Mouse (Mus musculus) hindbrain, embryonic 16.5 days (tissue): Measurements from ENCODE around the gene Arfgap2. TPM values are rescaled to one million over a fixed set of nuclear protein-coding genes. Genes with fewer than 3 reads are reported as not detected.

ENCODE experiments used
- polyA plus RNA-seq: library from polyadenylated mRNA; unstranded; fragments of >200 nt; fragmentation: Nextera tagmentation; extraction: Ambion mirVana; gene quantifications from 2 replicates; pipeline ENCODE4 v1.2.1, GENCODE M21; 2015

Arfgap2 gene
- polyA plus RNA-seq, 1 experiment from 2014 or later: 61.2 TPM

Other genes starting within 250 kb of the Arfgap2 start
- 1.1 and 2.1 TPM in 2 replicates for gene Rapsn, start 229.4 kb upstream of the Arfgap2 start, polyA plus RNA-seq
- 229 and 270 TPM in 2 replicates for gene Psmc3, start 211.0 kb upstream of the Arfgap2 start, polyA plus RNA-seq
- gene Slc39a13, start 194.6 kb upstream of the Arfgap2 start, polyA plus RNA-seq: 30.1 and 35.8 TPM in 2 replicates
- 3.4 and 4.2 TPM in 2 replicates for gene Spi1, start 182.6 kb upstream of the Arfgap2 start, polyA plus RNA-seq
- gene Mybpc3, start 146.8 kb upstream of the Arfgap2 start, polyA plus RNA-seq: 0.04 and 0.05 TPM in 2 replicates
- 49.9 and 56.3 TPM in 2 replicates for gene Madd, start 81.1 kb upstream of the Arfgap2 start, polyA plus RNA-seq
- gene Nr1h3, start 62.1 kb upstream of the Arfgap2 start, polyA plus RNA-seq: 2.6 and 3.1 TPM in 2 replicates
- gene Acp2, start 62.1 kb upstream of the Arfgap2 start, polyA plus RNA-seq: 38.6 and 43.2 TPM in 2 replicates
- 16.1 and 17.4 TPM in 2 replicates for gene Ddb2, start 28.0 kb upstream of the Arfgap2 start, polyA plus RNA-seq
- 21.8 and 24.5 TPM in 2 replicates for gene Pacsin3, start 9.0 kb upstream of the Arfgap2 start, polyA plus RNA-seq
- 161 and 163 TPM in 2 replicates for gene 1110051M20Rik, start 179.7 kb downstream of the Arfgap2 start, polyA plus RNA-seq
- gene Lrp4, start 192.5 kb downstream of the Arfgap2 start, polyA plus RNA-seq: 4.5 and 5.3 TPM in 2 replicates